Mouse (Mus musculus) right cerebral cortex, adult 2 months (tissue): Measurements from ENCODE around the gene Rbm17.
"Not testable (repeated sequence)": the region's sequence is repeated elsewhere in the genome, so short reads cannot be mapped to it uniquely, and the experiment has no call there.

Experiments
- DNase-seq, 2 experiments: peaks; one replicate each; pipeline ENCODE4 v3.0.0; 2021 to 2022; ENCODE audit warnings: low spot score in 2 of 2

Gene Rbm17

GRCm38 (mm10) chr2:11604053-11604452, at the start of gene Rbm17:
TSS of gene Rbm17 (minus strand) at chr2:11604153.
- no peak for DNase-seq

- no peak for DNase-seq
Observed at GRCm38 (mm10) chr2:11653330-11653729, 49.4 kb upstream of the Rbm17 start.

GRCm38 (mm10) chr2:11652780-11653179, 48.8 kb upstream of the Rbm17 start:
- DNase-seq, result no peak

- no peak for DNase-seq
Observed at GRCm38 (mm10) chr2:11652196-11652595, 48.2 kb upstream of the Rbm17 start.

GRCm38 (mm10) chr2:11651476-11651875, 47.5 kb upstream of the Rbm17 start:
- DNase-seq, result no peak

DNA sequence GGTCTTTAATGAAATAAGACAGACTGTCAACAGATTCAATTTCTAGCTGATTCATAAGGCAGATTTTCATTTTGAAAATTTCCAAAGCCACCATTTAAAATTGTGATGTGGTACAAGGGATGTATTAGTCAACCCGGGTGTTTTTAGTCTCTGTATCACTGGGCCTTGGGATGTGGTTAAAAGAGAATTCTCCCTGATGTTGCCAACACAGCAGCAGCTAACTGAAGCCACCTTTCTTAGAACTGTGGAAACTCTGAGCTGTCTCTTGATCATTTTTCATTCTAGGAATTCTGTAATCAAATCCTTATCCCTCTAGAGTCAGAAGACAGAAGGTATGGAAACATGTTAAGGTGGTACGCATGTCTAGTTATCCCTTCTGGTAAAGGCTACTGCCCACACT, 41.3 kb upstream of the Rbm17 start:
- no peak for DNase-seq

GRCm38 (mm10) chr2:11644057-11644456, 40.1 kb upstream of the Rbm17 start:
- DNase-seq, result no peak

GRCm38 (mm10) chr2:11642451-11642941, 38.5 kb upstream of the Rbm17 start, which contains the start of gene Il2ra:
TSS of gene Il2ra (plus strand) at chr2:11642807.
- DNase-seq, result no peak

GRCm38 (mm10) chr2:11637115-11637514, 33.2 kb upstream of the Rbm17 start:
- DNase-seq, result no peak

DNA sequence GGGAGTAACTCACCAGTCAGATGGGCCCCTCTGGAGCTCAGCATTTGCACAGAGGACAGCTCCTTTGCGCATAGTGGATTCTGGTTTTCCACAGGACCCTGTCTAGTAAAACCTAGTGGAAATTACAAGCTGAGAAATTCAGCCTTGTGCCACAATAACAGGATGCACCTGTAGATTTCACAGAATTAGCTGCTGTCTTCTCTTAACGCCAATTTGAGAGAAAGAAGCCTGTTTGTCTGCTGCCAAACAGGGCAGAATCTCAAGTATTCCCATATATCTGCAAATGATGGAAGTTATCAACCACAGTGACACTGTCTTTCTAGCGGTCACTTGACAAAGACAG, 32.2 kb upstream of the Rbm17 start:
- DNase-seq, result no peak

DNA sequence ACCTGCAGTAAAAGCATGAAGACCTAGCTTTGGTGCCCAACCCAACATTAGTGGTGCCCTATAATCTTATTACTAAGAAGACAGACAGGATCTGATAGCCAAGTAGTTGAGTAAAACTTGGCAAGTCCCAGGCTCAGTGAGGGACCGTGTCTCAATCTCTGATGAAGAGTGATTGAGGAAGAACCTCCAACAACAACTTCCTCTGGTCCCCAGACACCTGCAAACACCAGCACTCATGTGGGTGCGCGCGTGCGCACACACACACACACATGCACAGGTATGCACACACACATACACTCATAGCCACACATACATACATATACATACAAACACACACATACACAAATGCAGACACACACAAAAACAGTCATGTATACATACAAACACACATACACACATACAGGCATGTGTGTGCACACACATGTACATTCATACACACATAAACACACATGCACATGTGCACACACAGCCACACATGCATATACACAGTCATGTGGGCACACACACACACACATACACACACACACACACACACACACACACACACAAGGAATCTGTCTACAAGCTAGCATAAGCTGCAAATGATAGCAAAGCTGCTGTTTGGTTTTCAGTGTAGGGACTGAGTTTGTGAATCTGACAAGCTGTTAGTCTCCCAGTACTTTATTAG, 31.7 kb upstream of the Rbm17 start:
- no peak for DNase-seq

GRCm38 (mm10) chr2:11635035-11635434, 31.1 kb upstream of the Rbm17 start:
- DNase-seq, result no peak

DNA sequence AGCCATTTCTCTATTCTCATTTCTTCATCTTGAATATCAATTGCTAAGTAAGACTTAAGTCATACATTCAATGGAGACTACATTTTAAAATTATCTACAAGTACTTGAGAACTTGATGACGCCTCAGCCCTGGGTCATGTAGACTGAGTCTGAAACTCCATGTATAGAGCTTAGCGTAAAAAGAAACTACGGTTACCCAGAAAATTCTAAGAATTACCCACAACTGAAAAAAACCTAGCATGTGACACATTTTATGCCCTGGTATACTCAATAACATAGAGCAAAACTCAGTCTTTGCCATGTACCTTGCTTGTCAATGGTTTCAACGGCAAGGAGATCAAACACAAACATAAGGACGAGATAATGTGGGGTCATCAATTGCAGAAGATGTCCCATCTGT, 21.9 kb upstream of the Rbm17 start, which contains the start of gene Gm17490:
Gene Gm17490, minus strand, starts transcription at position 375 of the 400 bp plus-strand sequence.
- no peak for DNase-seq

DNA sequence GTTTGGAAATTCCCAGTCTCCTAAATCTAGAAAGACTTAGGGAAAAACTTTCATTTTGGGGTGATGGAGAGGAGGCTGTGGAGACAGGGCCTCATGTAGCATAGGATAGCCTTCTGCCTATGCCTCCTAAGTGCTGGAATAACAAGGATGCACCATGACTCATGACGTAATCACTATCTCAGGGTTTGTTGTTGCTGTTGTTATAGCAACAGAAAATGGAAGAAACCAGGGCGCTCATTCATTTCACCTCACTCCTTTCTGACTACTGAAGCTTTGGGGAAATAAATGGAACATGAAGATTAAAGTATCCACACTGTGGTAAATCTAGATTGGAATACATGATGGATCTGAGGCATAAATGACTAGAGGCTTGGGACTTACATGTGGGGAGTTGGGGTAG, 19.8 kb upstream of the Rbm17 start:
- DNase-seq, result no peak

DNA sequence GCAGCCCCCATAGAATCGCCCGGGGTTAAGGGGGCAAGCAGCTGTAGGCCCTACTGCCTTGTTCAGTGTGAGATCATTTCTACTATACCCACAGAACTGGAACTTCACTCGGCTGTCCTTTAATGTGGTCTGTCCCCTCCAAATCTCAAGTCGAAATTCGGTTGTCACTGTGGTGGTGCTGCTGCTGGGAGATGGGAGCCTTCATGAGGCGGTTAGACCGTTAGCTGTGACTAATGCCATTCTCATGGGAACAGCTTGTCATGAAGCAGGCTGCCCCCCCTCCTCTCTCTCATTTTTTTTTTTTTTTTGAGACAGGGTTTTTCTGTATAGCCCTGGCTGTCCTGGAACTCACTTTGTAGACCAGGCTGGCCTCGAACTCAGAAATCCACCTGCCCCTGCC, 19.2 kb upstream of the Rbm17 start:
- no peak for DNase-seq

- DNase-seq, result no peak
Observed at GRCm38 (mm10) chr2:11619598-11619997, 15.6 kb upstream of the Rbm17 start.

DNA sequence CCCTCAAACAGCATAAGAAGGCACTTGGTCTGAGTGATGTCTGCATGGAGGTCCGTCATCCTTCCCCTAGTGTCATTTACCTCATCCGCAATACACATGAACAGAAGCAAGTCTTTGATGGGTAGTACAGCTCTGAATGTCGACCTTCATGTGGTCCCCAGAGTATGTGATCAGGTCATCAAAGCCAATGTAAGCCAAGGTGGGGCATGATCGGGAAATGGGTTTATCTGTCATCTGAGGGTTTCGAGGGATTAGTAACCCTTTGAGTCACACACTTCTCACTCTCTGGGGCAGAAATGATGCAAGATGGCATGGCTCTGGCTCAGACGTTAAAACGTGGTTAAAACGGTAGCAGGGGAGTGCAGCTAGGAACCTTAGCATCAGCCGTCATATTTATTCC, 12.9 kb upstream of the Rbm17 start:
- DNase-seq, result no peak

DNA sequence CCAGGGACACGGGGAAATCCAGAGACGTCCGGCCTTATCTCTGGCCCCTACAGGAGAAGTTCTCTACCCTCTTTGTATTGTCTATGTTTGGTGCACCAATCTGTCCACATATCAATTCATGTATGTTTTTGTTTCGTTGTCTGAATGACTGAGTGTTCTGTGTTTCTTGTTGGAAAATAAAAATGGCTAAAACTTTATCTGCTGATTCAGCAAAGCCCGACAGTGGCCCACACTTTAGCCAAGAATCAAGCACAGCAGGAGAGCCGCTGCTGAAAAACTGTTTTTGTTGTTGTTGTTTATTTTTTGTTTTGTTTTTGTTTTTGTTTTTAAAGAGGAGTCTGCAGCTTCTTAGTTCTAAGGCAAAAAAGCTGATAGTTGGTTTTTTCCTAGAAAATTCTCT, 9.0 kb upstream of the Rbm17 start:
- not testable (repeated sequence) for DNase-seq

DNA sequence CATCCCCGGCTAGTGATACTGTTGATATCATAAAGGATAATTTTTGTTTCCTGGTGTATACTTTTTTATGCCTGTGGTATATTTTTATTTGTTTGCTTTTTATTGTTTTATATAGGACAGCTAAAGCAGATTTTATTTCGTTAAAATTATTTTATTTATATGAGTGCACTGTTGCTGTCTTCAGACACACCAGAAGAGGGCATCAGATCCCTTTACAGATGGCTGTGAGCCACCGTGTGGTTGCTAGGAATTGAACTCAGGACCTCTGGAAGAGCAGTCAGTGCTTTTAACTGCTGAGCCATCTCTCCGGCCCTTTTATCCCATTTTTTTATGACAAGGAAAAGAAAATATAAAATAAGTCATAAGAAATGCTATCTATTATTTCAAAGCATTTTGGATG, 2.8 kb upstream of the Rbm17 start:
- not testable (repeated sequence) for DNase-seq

DNA sequence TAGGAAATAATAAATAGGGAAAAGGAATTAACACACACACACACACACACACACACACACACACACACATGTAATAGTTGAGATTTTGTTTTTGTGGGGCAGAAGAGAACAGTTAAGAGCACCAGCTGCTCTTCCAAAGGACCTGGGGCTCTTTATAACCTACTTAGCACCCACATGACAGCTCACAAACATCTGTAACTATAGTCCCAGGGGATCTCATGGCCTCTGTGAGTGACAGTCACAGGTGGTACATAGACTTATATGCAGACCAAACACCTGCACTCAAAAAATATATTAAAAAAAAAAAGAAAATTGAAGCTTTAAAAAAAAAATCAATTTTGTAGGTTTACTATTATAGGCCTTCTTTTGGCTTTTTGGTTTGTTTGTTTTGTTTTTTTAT, 958 bp upstream of the Rbm17 start:
- no peak for DNase-seq

- DNase-seq, result peak; percentile 97
Observed at GRCm38 (mm10) chr2:11602506-11603489, 1.2 kb downstream of the Rbm17 start.

DNA sequence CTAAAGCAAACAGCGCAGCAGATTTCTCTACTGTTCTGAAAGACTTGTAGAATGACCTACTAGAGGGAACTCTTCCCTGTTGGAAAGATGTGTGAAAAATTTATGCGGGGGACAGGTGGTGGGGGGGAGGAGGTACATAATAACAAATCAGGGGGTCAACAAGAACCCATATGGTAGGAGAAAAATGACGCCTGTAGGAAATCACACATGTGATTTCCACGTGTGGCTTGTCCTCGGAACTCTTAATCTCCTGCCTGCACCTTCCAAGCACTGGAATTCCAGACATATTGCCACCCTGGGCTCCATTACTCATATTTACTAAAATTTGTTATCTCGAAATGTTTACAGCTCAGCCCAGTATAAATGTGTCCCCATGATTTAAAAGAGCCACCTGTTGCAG, 2.2 kb downstream of the Rbm17 start:
- no peak for DNase-seq

GRCm38 (mm10) chr2:11597906-11598305, 6.0 kb downstream of the Rbm17 start:
- DNase-seq, result no peak
